Comparison of ENCODE assay signal across 26 mouse cellular contexts in genomic region chr6:41140916-41141315, GRCm38 (mm10).
A peak's percentile ranks its signal among the peaks of the same experiment; 100 is the strongest.
DNase-seq lines count a peak whose midpoint lies in the region; ATAC-seq and TF ChIP-seq lines count a peak whose summit lies in the region.
"Had no signal": no experiment of that assay in that cellular context is flagged by ENCODE, and none has a peak within 500 bp of the region (broad histone marks: within the 10 kb centered on the region; RNA-seq: fewer than 3 reads in every experiment).

No protein-coding gene starts in this region.

- ATAC-seq in activated CD4-positive, CD25-positive, alpha-beta regulatory T cell, adult 4 months, result peak; percentile 36
- peak; percentile 36 for ATAC-seq in megakaryocyte, adult 5-6 weeks (ENCODE audit: poor library complexity, severe bottlenecking)
- no peak for ATAC-seq in lung, postnatal 0 days
- ATAC-seq: forebrain, embryonic 15.5 days had no signal

- 83% methylated on average over 1 of the region's 1 CpGs for WGBS in lung, postnatal 0 days

- no peaks in the 10 kb centered on the region for H3K9me3 ChIP-seq in lung, postnatal 0 days (ENCODE audit: low read length)
- H3K9me3 ChIP-seq: embryonic facial prominence, embryonic 10.5 days; embryonic facial prominence, embryonic 13.5 days; forebrain, embryonic 12.5 days; forebrain, embryonic 15.5 days; heart, embryonic 10.5 days; hindbrain, embryonic 12.5 days; hindbrain, embryonic 15.5 days had no signal

- H3K4me2 ChIP-seq in lung, postnatal 0 days (replicated peaks; ENCODE audit: low read depth, low read length), result no peak overlapping the region
- H3K4me2 ChIP-seq: embryonic facial prominence, embryonic 13.5 days; forebrain, embryonic 12.5 days; forebrain, embryonic 15.5 days; hindbrain, embryonic 12.5 days; hindbrain, embryonic 15.5 days had no signal

- H3K36me3 ChIP-seq in lung, postnatal 0 days (ENCODE audit: insufficient read depth, low read length), result no peaks in the 10 kb centered on the region
- H3K36me3 ChIP-seq: embryonic facial prominence, embryonic 10.5 days; embryonic facial prominence, embryonic 13.5 days; forebrain, embryonic 12.5 days; forebrain, embryonic 15.5 days; heart, embryonic 10.5 days; hindbrain, embryonic 12.5 days; hindbrain, embryonic 15.5 days had no signal

- no peak overlapping the region for H3K27ac ChIP-seq in lung, postnatal 0 days (ENCODE audit: low read length)
- H3K27ac ChIP-seq: embryonic facial prominence, embryonic 10.5 days; embryonic facial prominence, embryonic 13.5 days; forebrain, embryonic 12.5 days; forebrain, embryonic 15.5 days; heart, adult 2 months; heart, embryonic 10.5 days; hindbrain, embryonic 12.5 days; hindbrain, embryonic 15.5 days had no signal

- TF ChIP-seq EP300 in lung, postnatal 0 days (IDR thresholded peaks at IDR 0.05), result no peak

- H3K4me3 ChIP-seq in lung, postnatal 0 days (ENCODE audit: low read depth, low read length), result no peak overlapping the region
- H3K4me3 ChIP-seq: embryonic facial prominence, embryonic 10.5 days; embryonic facial prominence, embryonic 13.5 days; erythroblast, embryonic 14.5 days; forebrain, embryonic 12.5 days; forebrain, embryonic 15.5 days; heart, adult 2 months; heart, embryonic 10.5 days; hindbrain, embryonic 12.5 days; hindbrain, embryonic 15.5 days had no signal

- no peak for TF ChIP-seq CTCF in lung, postnatal 0 days (IDR thresholded peaks at IDR 0.05)

- peak; percentile 7 for DNase-seq in thymus, postnatal 0 days (ENCODE audit: low spot score)
- no peak for DNase-seq in thymus, postnatal 25 days
- DNase-seq in natural killer cell, adult 2 months (ENCODE audit: low spot score in 2 of 2), result peak; percentile 28 to 67
- no peak for DNase-seq in layer of hippocampus, adult 9-10 months (ENCODE audit: low spot score)
- no peak for DNase-seq in urinary bladder, postnatal 10 days (ENCODE audit: low spot score)
- no peak for DNase-seq in lung, postnatal 0 days (ENCODE audit: low spot score)
- DNase-seq: adrenal gland, adult 2 months; adrenal gland, postnatal 14 days; cerebellum, adult 11-12 months; cerebellum, adult 8-10 months; cerebellum, postnatal 10 days; cerebellum, postnatal 36 days; embryo, embryonic 11 days; gastrocnemius, postnatal 10 days; gastrocnemius, postnatal 36 days; heart, adult 2 months had no signal

- no peaks in the 10 kb centered on the region for H3K4me1 ChIP-seq in lung, postnatal 0 days (ENCODE audit: insufficient read depth, low read depth, low read length)
- H3K4me1 ChIP-seq: embryonic facial prominence, embryonic 10.5 days; embryonic facial prominence, embryonic 13.5 days; forebrain, embryonic 12.5 days; forebrain, embryonic 15.5 days; heart, embryonic 10.5 days; hindbrain, embryonic 12.5 days; hindbrain, embryonic 15.5 days had no signal

- H3K9ac ChIP-seq in lung, postnatal 0 days (replicated peaks; ENCODE audit: low read depth), result no peak overlapping the region
- H3K9ac ChIP-seq: embryonic facial prominence, embryonic 13.5 days; forebrain, embryonic 12.5 days; forebrain, embryonic 15.5 days; hindbrain, embryonic 12.5 days; hindbrain, embryonic 15.5 days had no signal

- H3K27me3 ChIP-seq in lung, postnatal 0 days (replicated peaks; ENCODE audit: insufficient read depth, low read length), result no peaks in the 10 kb centered on the region
- H3K27me3 ChIP-seq: embryonic facial prominence, embryonic 13.5 days; forebrain, embryonic 12.5 days; forebrain, embryonic 15.5 days; hindbrain, embryonic 12.5 days; hindbrain, embryonic 15.5 days had no signal

Comparison
In these comparisons a context has a peak if more than half of its experiments do, and no peak if none do; other contexts are left out.
1. DNase-seq: peak in thymus, postnatal 0 days (single experiment) and natural killer cell, adult 2 months (2 of 2); none in thymus, postnatal 25 days (single experiment), layer of hippocampus, adult 9-10 months (single experiment), urinary bladder, postnatal 10 days (single experiment) and lung, postnatal 0 days (single experiment).